Mouse (Mus musculus) MEL (cell line): ENCODE measurements around the gene Timm10b. TPM values are rescaled to one million over a fixed set of nuclear protein-coding genes. Genes with fewer than 3 reads are reported as not detected.

Experiments used
- DNase-seq: peaks from one replicate; pipeline ENCODE4 v3.0.0; 2011; ENCODE audit warnings: low read depth, low spot score
- H3K27ac ChIP-seq: 2 replicates; pipeline ENCODE4 v1.5.1; 2012; ENCODE audit warnings: low read depth, mild to moderate bottlenecking, control low read depth, low read length, moderate library complexity; ENCODE audit not compliant: control insufficient read depth
- H3K27me3 ChIP-seq, 2 experiments: fragments of 150-350 bp in 1 of 2; sonication (generic) in 1 of 2; 2 replicates each; pipeline ENCODE4 v1.6.1; 2012; ENCODE audit warnings: low read length in 2 of 2, mild to moderate bottlenecking in 2 of 2, improper control_type of control experiment in 1 of 2, moderate library complexity in 1 of 2; ENCODE audit not compliant: insufficient read depth in 2 of 2, control insufficient read depth in 1 of 2
- H3K36me3 ChIP-seq, 2 experiments: 2 replicates each; pipeline ENCODE4 v1.6.1; 2012 to 2014; ENCODE audit warnings: low read length in 2 of 2, improper control_type of control experiment in 1 of 2, inconsistent platforms in 1 of 2, mild to moderate bottlenecking in 1 of 2; ENCODE audit not compliant: insufficient read depth in 2 of 2, control insufficient read depth in 1 of 2
- H3K4me1 ChIP-seq, 2 experiments: fragments of 150-350 bp in 1 of 2; sonication (generic) in 1 of 2; 2 replicates each; pipeline ENCODE4 v1.6.1; 2012; ENCODE audit warnings: low read length in 2 of 2, improper control_type of control experiment in 1 of 2, mild to moderate bottlenecking in 1 of 2; ENCODE audit not compliant: insufficient read depth in 2 of 2, control insufficient read depth in 1 of 2
- H3K4me3 ChIP-seq, 2 experiments: fragments of 150-350 bp in 1 of 2; sonication (generic) in 1 of 2; 2 replicates each; pipeline ENCODE4 v1.5.1; 2012; ENCODE audit warnings: low read depth in 2 of 2, low read length in 2 of 2, mild to moderate bottlenecking in 2 of 2, moderate library complexity in 2 of 2, control low read depth in 1 of 2, improper control_type of control experiment in 1 of 2; ENCODE audit not compliant: control insufficient read depth in 1 of 2, insufficient read depth in 1 of 2
- H3K79me2 ChIP-seq: 2 replicates; pipeline ENCODE4 v1.6.1; 2012; ENCODE audit warnings: mild to moderate bottlenecking, low read length, moderate library complexity; ENCODE audit not compliant: control insufficient read depth, poor library complexity, insufficient read depth
- H3K9ac ChIP-seq: 2 replicates; pipeline ENCODE4 v1.6.1; 2012; ENCODE audit warnings: low read depth, mild to moderate bottlenecking, control low read depth, low read length, moderate library complexity; ENCODE audit not compliant: control insufficient read depth, poor library complexity, severe bottlenecking
- H3K9me3 ChIP-seq: fragments of 150-350 bp; sonication (generic); replicated peaks from 2 replicates; pipeline ENCODE4 v1.6.1; 2012; ENCODE audit warnings: mild to moderate bottlenecking, low read length, improper control_type of control experiment, moderate library complexity; ENCODE audit not compliant: insufficient read depth
- BHLHE40 ChIP-seq: IDR thresholded peaks from 2 replicates; pipeline ENCODE4 v1.6.1; 2012; ENCODE audit warnings: low read depth, mild to moderate bottlenecking, inconsistent platforms, low read length, improper control_type of control experiment, borderline replicate concordance
- CHD2 ChIP-seq: IDR thresholded peaks from 2 replicates; pipeline ENCODE4 v1.6.1; 2011; ENCODE audit warnings: low read length, improper control_type of control experiment
- E2F4 ChIP-seq: IDR thresholded peaks from 2 replicates; pipeline ENCODE4 v1.6.1; 2011; ENCODE audit warnings: low read depth, low read length, improper control_type of control experiment, borderline replicate concordance
- EP300 ChIP-seq, 2 experiments: IDR thresholded peaks; 2 replicates each; pipeline ENCODE4 v1.6.1; 2011; ENCODE audit warnings: improper control_type of control experiment in 2 of 2, low read length in 2 of 2, low read depth in 1 of 2, mild to moderate bottlenecking in 1 of 2
- ETS1 ChIP-seq: IDR thresholded peaks from 2 replicates; pipeline ENCODE4 v1.6.1; 2012; ENCODE audit warnings: low read depth, mild to moderate bottlenecking, inconsistent platforms, low read length, improper control_type of control experiment, moderate library complexity
- GABPA ChIP-seq: IDR thresholded peaks from 2 replicates; pipeline ENCODE4 v1.6.1; 2012; ENCODE audit warnings: low read depth, mild to moderate bottlenecking, inconsistent platforms, low read length, improper control_type of control experiment, moderate library complexity
- HCFC1 ChIP-seq: IDR thresholded peaks from 2 replicates; pipeline ENCODE4 v1.6.1; 2012; ENCODE audit warnings: low read depth, mild to moderate bottlenecking, inconsistent platforms, low read length, improper control_type of control experiment, moderate library complexity
- KAT2A ChIP-seq: conservative IDR thresholded peaks from 2 replicates; pipeline ENCODE4 v1.6.1; 2012; ENCODE audit warnings: low read depth, low read length, improper control_type of control experiment, inconsistent platforms
- MAX ChIP-seq: IDR thresholded peaks from 2 replicates; pipeline ENCODE4 v1.6.1; 2011; ENCODE audit warnings: low read length, improper control_type of control experiment
- MAZ ChIP-seq: IDR thresholded peaks from 2 replicates; pipeline ENCODE4 v1.6.1; 2012; ENCODE audit warnings: low read depth, mild to moderate bottlenecking, inconsistent platforms, low read length, improper control_type of control experiment
- MEF2A ChIP-seq: IDR thresholded peaks from 2 replicates; pipeline ENCODE4 v1.6.1; 2014; ENCODE audit warnings: low read depth, mild to moderate bottlenecking, inconsistent platforms, low read length, improper control_type of control experiment; ENCODE audit not compliant: poor library complexity, insufficient replicate concordance, severe bottlenecking; ENCODE audit errors: extremely low read depth
- MXI1 ChIP-seq: IDR thresholded peaks from 2 replicates; pipeline ENCODE4 v1.6.1; 2011; ENCODE audit warnings: mild to moderate bottlenecking, low read depth, low read length, improper control_type of control experiment
- MYB ChIP-seq: IDR thresholded peaks from 2 replicates; pipeline ENCODE4 v1.6.1; 2011; ENCODE audit warnings: mild to moderate bottlenecking, low read depth, low read length, improper control_type of control experiment
- NELFE ChIP-seq: IDR thresholded peaks from 2 replicates; pipeline ENCODE4 v1.6.1; 2011; ENCODE audit warnings: low read depth, low read length, improper control_type of control experiment
- POLR2AphosphoS2 ChIP-seq: IDR thresholded peaks from 2 replicates; pipeline ENCODE4 v1.6.1; 2011; ENCODE audit warnings: low read length, improper control_type of control experiment
- POLR2AphosphoS5 ChIP-seq: IDR thresholded peaks from 2 replicates; pipeline ENCODE4 v1.6.1; 2012; ENCODE audit warnings: low read depth, borderline replicate concordance, mild to moderate bottlenecking, inconsistent platforms, low read length, moderate library complexity, mixed read lengths
- RCOR1 ChIP-seq: IDR thresholded peaks from 2 replicates; pipeline ENCODE4 v1.6.1; 2012; ENCODE audit warnings: low read depth, mild to moderate bottlenecking, inconsistent platforms, low read length, improper control_type of control experiment
- SMC3 ChIP-seq: IDR thresholded peaks from 2 replicates; pipeline ENCODE4 v1.6.1; 2011; ENCODE audit warnings: low read depth, low read length, improper control_type of control experiment
- TBP ChIP-seq: IDR thresholded peaks from 2 replicates; pipeline ENCODE4 v1.8.0; 2011; ENCODE audit warnings: low read depth, low read length, improper control_type of control experiment
- USF1 ChIP-seq: IDR thresholded peaks from 2 replicates; pipeline ENCODE4 v1.6.1; 2014; ENCODE audit warnings: low read depth, mild to moderate bottlenecking, inconsistent platforms, low read length, improper control_type of control experiment, moderate library complexity
- USF2 ChIP-seq, 2 experiments: IDR thresholded peaks; 2 replicates each; pipeline ENCODE4 v1.6.1; 2011 to 2012; ENCODE audit warnings: improper control_type of control experiment in 2 of 2, low read length in 2 of 2, borderline replicate concordance in 1 of 2, inconsistent platforms in 1 of 2, low read depth in 1 of 2, mild to moderate bottlenecking in 1 of 2; ENCODE audit not compliant: insufficient read depth in 1 of 2
- ZKSCAN1 ChIP-seq: IDR thresholded peaks from 2 replicates; pipeline ENCODE4 v1.6.1; 2012; ENCODE audit warnings: low read depth, mild to moderate bottlenecking, inconsistent platforms, low read length, improper control_type of control experiment, moderate library complexity
- polyA plus RNA-seq, 2 experiments: library from polyadenylated mRNA; stranded (reverse) in 1 of 2; unstranded in 1 of 2; fragments of >175 nt in 1 of 2; fragments of >200 nt in 1 of 2; gene quantifications; 2 replicates each; pipeline versions ENCODE4 v1.2.1 to v1.2.4; 2012; ENCODE audit warnings: low replicate concordance in 2 of 2, low read depth in 1 of 2; ENCODE audit not compliant: insufficient read length in 2 of 2, insufficient read depth in 1 of 2, missing spikeins in 1 of 2
- total RNA-seq: library from RNA; depleted of rRNA; stranded (reverse); fragments of 300-350 nt; gene quantifications from 2 replicates; pipeline ENCODE4 v1.2.3, GENCODE M21; 2012

Timm10b gene
- total and polyA plus RNA-seq, 3 experiments = 103 to 135 TPM; not detected in 1

DNA sequence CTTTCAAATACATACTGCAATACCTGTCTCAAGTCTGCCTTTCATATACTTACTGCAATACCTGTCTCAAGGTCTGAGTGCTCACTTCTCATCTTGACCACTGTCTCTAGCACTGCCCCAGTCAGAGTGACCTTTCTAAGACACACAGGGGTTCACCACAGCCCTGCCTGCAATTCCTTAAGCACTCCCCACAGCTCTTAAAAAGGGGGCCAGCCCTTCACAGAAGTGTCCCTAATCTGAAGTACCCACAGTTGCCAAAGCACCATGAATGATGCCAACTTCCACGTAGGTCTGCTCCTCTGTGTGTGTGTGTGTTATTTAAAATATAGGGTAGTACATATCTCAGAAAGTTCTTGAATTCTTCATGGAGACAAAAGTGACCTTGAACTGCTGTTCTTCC lies 28.1 kb upstream of the Timm10b start:
- H3K27ac ChIP-seq = no peak overlapping the region
- peaks cover 0 to 11% of the 10 kb centered on the region in 2 experiments; a peak in 2 of 4 replicates for H3K36me3 ChIP-seq
- TF ChIP-seq CHD2 (no peak), BHLHE40 (no peak), MXI1 (no peak), USF2 (IDR thresholded peaks at IDR 0.05; ENCODE audit: borderline replicate concordance in 1 of 2, insufficient read depth in 1 of 2, low read depth in 1 of 2, low read length in 2 of 2) (no peak), POLR2AphosphoS2 (no peak), GABPA (no peak), ETS1 (no peak), MAZ (no peak), POLR2AphosphoS5 (no peak), MYB (no peak), E2F4 (no peak), TBP (no peak), HCFC1 (no peak), ZKSCAN1 (no peak), USF1 (no peak), RCOR1 (no peak)
- peaks cover 2 to 14% of the 10 kb centered on the region in 2 experiments; a peak in 2 of 4 replicates for H3K4me1 ChIP-seq
- H3K27me3 ChIP-seq = no peaks in the 10 kb centered on the region
- no peaks in the 10 kb centered on the region for H3K79me2 ChIP-seq
- H3K4me3 ChIP-seq = no peak overlapping the region
- DNase-seq = no peak
- H3K9ac ChIP-seq = no peak overlapping the region
- H3K9me3 ChIP-seq = no peaks in the 10 kb centered on the region

DNA sequence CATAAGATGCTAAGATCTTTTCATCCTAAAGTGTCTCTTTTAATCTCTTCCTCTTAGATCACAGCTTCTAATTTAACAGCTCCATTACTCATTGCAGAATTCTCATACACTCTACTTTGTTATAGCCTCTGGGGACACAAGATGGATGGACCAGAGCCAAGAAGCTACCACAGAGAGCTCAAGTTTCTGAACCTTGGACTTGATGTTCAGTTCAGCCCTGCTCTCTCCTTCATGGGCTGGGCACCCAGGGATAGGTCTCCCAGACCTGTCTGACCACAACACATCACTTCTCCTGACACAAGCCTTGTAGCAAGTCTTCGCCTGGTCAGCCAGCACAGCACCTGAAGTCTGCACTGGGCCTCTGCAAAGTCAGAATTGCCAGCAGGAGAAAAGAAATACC lies 25.5 kb upstream of the Timm10b start:
- H3K27me3 ChIP-seq = no peaks in the 10 kb centered on the region
- no peak for DNase-seq
- TF ChIP-seq TBP = no peak
- no peak for TF ChIP-seq SMC3
- no peak for TF ChIP-seq MEF2A
- TF ChIP-seq KAT2A = no peak
- TF ChIP-seq MYB = no peak
- no peak for TF ChIP-seq MAX
- TF ChIP-seq MAZ = no peak
- no peak for TF ChIP-seq EP300 (IDR thresholded peaks at IDR 0.05; ENCODE audit: low read depth in 1 of 2, low read length in 2 of 2)
- no peak for TF ChIP-seq MXI1
- TF ChIP-seq BHLHE40 = no peak
- no peak for TF ChIP-seq NELFE
- TF ChIP-seq CHD2 = no peak
- H3K4me3 ChIP-seq = no peak overlapping the region
- no peak overlapping the region for H3K27ac ChIP-seq
- H3K79me2 ChIP-seq = no peaks in the 10 kb centered on the region
- H3K36me3 ChIP-seq = peaks cover 0 to 4% of the 10 kb centered on the region in 2 experiments; a peak in 2 of 4 replicates
- no peak overlapping the region for H3K9ac ChIP-seq
- no peaks in the 10 kb centered on the region for H3K9me3 ChIP-seq
- peaks cover 2 to 4% of the 10 kb centered on the region in 2 experiments; a peak in 2 of 4 replicates for H3K4me1 ChIP-seq
